Mouse (Mus musculus): ENCODE data around the gene Oip5.

The Oip5 gene

GRCm38 (mm10) chr2:119587383-119587782 is 30.9 kb downstream of the Oip5 start:
- DNase-seq (ENCODE audit: low read depth, low spot score): no peak

DNA sequence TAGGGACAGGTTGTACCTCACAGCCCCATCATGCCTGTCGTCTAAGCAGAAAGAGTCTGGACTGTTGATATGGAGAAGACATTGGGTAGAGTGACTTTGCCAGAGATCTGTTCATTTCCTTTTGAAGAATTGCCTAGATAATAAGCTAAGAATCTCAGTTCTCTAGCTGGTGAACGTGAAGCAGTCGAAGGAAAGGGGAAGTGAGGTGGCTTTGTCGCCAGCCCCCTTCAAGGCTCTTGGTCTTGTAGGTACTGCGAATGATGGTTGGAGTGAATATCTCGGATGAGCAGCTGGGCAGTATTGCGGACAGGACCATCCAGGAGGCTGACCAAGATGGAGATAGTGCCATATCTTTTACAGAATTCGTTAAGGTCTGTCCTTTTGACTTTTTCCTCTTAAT is 34.0 kb downstream of the Oip5 start:
- DNase-seq (ENCODE audit: low read depth, low spot score): no peak

DNA sequence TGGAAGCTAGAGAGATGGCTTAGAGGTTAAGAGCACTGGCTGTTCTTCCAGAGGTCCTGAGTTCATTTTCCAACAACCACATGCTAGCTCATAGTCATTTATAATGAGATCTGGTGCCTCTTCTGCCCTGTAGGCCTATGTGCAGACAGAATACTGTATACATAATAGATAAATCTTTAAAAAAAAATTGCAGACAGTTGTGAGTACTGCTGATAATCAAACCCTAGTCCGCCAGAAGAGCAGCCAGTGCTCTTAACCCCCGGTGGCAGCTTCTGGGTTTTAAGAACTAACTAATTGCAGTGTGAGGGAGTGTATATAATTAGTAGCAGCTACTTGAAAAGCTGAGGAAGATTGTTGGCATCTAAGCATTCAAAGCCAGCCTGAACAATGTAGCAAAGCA is 34.8 kb downstream of the Oip5 start:
- no peak for DNase-seq (ENCODE audit: low read depth, low spot score)

- no peak for DNase-seq (ENCODE audit: low read depth, low spot score)
These were observed 36.7 kb downstream of the Oip5 start for GRCm38 (mm10) chr2:119581571-119581970.

- DNase-seq (ENCODE audit: low read depth, low spot score): no peak
These were observed 45.8 kb downstream of the Oip5 start for GRCm38 (mm10) chr2:119572471-119572870.

DNA sequence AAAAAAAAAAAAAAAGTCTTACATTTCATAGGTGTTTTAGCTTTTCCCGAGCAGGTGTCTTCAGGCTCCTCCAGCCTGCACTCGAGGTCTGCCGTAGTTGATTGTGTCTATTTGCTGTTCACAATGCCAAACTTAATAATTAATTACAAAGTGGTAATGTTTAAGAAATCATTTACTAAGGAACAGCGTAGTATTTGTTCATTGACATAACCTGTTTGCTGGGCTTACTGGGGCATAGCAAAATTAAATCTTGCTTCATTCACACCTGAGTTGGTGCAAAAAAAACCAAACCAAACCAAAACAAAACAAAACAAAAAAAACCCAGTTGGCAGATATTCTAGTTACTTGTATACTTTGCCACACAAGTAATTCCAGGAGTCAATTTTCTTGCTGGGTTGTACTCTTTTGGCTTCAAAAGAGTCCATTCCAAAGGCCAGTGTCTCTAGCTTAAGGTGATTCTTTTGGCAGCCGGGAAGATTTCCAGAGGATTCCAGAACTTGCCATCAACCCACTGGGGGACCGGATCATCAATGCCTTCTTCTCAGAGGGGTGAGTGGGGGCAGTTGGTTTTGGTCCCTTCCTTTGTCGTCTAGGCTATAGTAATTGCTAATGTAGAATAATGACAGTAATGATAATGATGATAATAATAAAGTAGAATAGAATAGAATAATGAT is 52.0 kb downstream of the Oip5 start:
- DNase-seq (ENCODE audit: low read depth, low spot score): no peak

DNA sequence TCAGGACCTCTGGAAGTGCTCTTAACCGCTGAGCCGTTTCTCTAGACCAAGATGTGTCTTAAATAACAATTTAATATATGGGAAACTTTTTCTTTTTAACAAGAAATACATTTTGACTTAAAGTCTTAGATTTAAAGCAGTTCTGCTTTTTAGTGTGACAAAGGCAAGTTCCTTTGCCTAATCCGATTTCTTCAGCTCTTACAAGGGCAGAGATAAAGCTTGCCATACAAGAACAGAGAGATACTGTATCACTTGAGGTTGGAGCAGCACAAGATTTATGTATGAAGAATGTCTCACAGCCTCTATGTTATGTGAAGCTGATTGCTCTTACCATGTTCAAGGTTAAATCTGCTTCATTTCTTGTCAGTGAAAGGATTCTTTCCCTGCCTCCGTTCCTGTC is 53.0 kb downstream of the Oip5 start:
- no peak for DNase-seq (ENCODE audit: low read depth, low spot score)

GRCm38 (mm10) chr2:119561794-119562193 is 56.5 kb downstream of the Oip5 start:
- DNase-seq (ENCODE audit: low read depth, low spot score): no peak

Data from WW6 (cell line).